In the genomic region with DNA sequence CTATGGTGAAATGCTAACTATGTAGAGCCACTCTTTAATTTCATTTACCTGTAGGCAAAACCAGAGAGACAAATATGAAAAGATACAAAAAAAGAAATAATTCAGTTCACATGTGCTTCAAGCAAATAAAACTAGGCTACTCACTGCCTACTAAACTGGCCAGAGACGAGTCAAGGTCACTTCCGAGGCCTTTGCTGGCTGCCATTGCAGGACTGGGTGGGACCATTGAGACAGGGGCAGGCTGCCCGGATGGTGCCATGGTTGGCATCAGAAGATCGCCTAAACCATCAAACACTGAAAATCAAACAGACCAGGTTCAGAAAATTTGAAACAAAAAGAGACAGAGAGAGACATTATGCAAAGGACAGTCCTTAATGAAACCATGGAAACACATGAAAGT, we compare ENCODE assay signal across 25 mouse cellular contexts. TPM values are rescaled to one million over a fixed set of nuclear protein-coding genes. Genes with fewer than 3 reads are reported as not detected.
"Had no signal": no experiment of that assay in that cellular context is flagged by ENCODE, and none has a peak within 500 bp of the region (broad histone marks: within the 10 kb centered on the region; RNA-seq: fewer than 3 reads in every experiment).

No protein-coding gene starts in this region.

- DNase-seq: gastrocnemius, adult 2 months; gastrocnemius, postnatal 10 days; gastrocnemius, postnatal 25 days; heart, postnatal 10 days; heart, postnatal 4 days; kidney, adult 18-20 months; kidney, adult 8-10 months; kidney, postnatal 10 days; kidney, postnatal 25 days; kidney, postnatal 4 days; liver; liver, embryonic 13.5 days; liver, postnatal 0 days had no signal

- H3K27me3 ChIP-seq: heart, embryonic 12.5 days; hindbrain, embryonic 12.5 days; intestine, embryonic 15.5 days; limb, embryonic 12.5 days; liver, embryonic 13.5 days; liver, embryonic 15.5 days had no signal

- H3K9ac ChIP-seq: heart, embryonic 12.5 days; hindbrain, embryonic 12.5 days; hindbrain, embryonic 14.5 days; intestine, embryonic 15.5 days; limb, embryonic 12.5 days; liver, embryonic 13.5 days; liver, embryonic 15.5 days; liver, postnatal 0 days had no signal

- H3K27ac ChIP-seq: gastrocnemius, adult 2 months; heart, embryonic 10.5 days; hindbrain, embryonic 10.5 days; hindbrain, embryonic 12.5 days; hindbrain, embryonic 14.5 days; intestine, embryonic 15.5 days; layer of hippocampus, adult 2 months; left cerebral cortex, adult 2 months; limb, embryonic 12.5 days; liver, embryonic 13.5 days; liver, embryonic 15.5 days had no signal

- H3K4me1 ChIP-seq: heart, embryonic 10.5 days; heart, embryonic 12.5 days; hindbrain, embryonic 10.5 days; hindbrain, embryonic 12.5 days; intestine, embryonic 15.5 days; limb, embryonic 12.5 days; liver, embryonic 13.5 days; liver, embryonic 15.5 days had no signal

- H3K36me3 ChIP-seq: heart, embryonic 10.5 days; hindbrain, embryonic 10.5 days; intestine, embryonic 15.5 days; limb, embryonic 12.5 days; liver, embryonic 13.5 days; liver, embryonic 15.5 days had no signal

- H3K4me3 ChIP-seq: gastrocnemius, adult 2 months; heart, embryonic 10.5 days; heart, embryonic 12.5 days; hindbrain, embryonic 10.5 days; hindbrain, embryonic 12.5 days; intestine, embryonic 15.5 days; layer of hippocampus, adult 2 months; left cerebral cortex, adult 2 months; limb, embryonic 12.5 days; liver, embryonic 13.5 days; liver, embryonic 15.5 days had no signal

RNA-seq across cellular contexts. Expression of a gene that starts 38.0 kb away (rescaled TPM):
- total RNA-seq: granulocyte monocyte progenitor cell, adult 5-6 weeks had no signal
- polyA plus RNA-seq: inflammation-experienced regulatory T-cells, adult 6 months had no signal
